Mouse (Mus musculus) liver, embryonic 11.5 days (tissue): ENCODE results near the gene Wnt2. TPM values are rescaled to one million over a fixed set of nuclear protein-coding genes. Genes with fewer than 3 reads are reported as not detected.

Experiments
- ATAC-seq: fragments of 200-750 bp; cut with Nextera tagmentation; replicated peaks from 2 replicates; pipeline ENCODE4 v1.8.0; 2017; ENCODE audit warnings: moderate number of reproducible peaks, mild to moderate bottlenecking, moderate TSS enrichment, moderate library complexity; ENCODE audit not compliant: low FRiP score
- DNase-seq: peaks from one replicate; pipeline ENCODE4 v3.0.0-alpha.2; 2017; ENCODE audit warnings: low spot score
- H3K27ac ChIP-seq: fragments of 300-500 bp; sonication (generic); 2 replicates; pipeline ENCODE4 v1.5.1; 2014; ENCODE audit warnings: mild to moderate bottlenecking, low read depth, low read length, control low read depth
- H3K27me3 ChIP-seq: fragments of 300-500 bp; sonication (generic); replicated peaks from 2 replicates; pipeline ENCODE4 v1.6.1; 2014; ENCODE audit warnings: low read length, mixed read lengths; ENCODE audit not compliant: control insufficient read depth, insufficient read depth
- H3K36me3 ChIP-seq: fragments of 300-500 bp; sonication (generic); 2 replicates; pipeline ENCODE4 v1.6.1; 2014; ENCODE audit warnings: mild to moderate bottlenecking, low read length, moderate library complexity, mixed read lengths; ENCODE audit not compliant: control insufficient read depth, insufficient read depth
- H3K4me1 ChIP-seq: fragments of 300-500 bp; sonication (generic); replicated peaks from 2 replicates; pipeline ENCODE4 v1.6.1; 2014; ENCODE audit warnings: low read length, mixed read lengths; ENCODE audit not compliant: control insufficient read depth, insufficient read depth
- H3K4me2 ChIP-seq: fragments of 300-500 bp; sonication (generic); 2 replicates; pipeline ENCODE4 v1.6.1; 2014; ENCODE audit warnings: mild to moderate bottlenecking, control low read depth, moderate library complexity
- H3K4me3 ChIP-seq: fragments of 300-500 bp; sonication (generic); 2 replicates; pipeline ENCODE4 v1.5.1; 2014; ENCODE audit warnings: low read depth, low read length, control low read depth
- H3K9ac ChIP-seq: fragments of 300-500 bp; sonication (generic); 2 replicates; pipeline ENCODE4 v1.6.1; 2014; ENCODE audit warnings: low read depth, low read length, control low read depth
- H3K9me3 ChIP-seq: fragments of 300-500 bp; sonication (generic); 2 replicates; pipeline ENCODE4 v1.6.1; 2016; ENCODE audit warnings: low read length, inconsistent platforms, mixed read lengths; ENCODE audit not compliant: control insufficient read depth
- WGBS: fragments of 180-500 bp; shearing (Covaris S2); extraction: QIAGEN DNeasy Blood & Tissue Kit; methylation state at CpG from one replicate; pipeline ENCODE4 v1.1.7; 2014; 5-methylcytosine and 5-hydroxymethylcytosine counted together
- polyA plus RNA-seq: library from polyadenylated mRNA; unstranded; fragments of >200 nt; fragmentation: Nextera tagmentation; extraction: Ambion mirVana; gene quantifications from 2 replicates; pipeline ENCODE4 v1.2.1, GENCODE M21; 2014

Gene Wnt2
- polyA plus RNA-seq, result 6.1 and 7.8 TPM in 2 replicates

DNA sequence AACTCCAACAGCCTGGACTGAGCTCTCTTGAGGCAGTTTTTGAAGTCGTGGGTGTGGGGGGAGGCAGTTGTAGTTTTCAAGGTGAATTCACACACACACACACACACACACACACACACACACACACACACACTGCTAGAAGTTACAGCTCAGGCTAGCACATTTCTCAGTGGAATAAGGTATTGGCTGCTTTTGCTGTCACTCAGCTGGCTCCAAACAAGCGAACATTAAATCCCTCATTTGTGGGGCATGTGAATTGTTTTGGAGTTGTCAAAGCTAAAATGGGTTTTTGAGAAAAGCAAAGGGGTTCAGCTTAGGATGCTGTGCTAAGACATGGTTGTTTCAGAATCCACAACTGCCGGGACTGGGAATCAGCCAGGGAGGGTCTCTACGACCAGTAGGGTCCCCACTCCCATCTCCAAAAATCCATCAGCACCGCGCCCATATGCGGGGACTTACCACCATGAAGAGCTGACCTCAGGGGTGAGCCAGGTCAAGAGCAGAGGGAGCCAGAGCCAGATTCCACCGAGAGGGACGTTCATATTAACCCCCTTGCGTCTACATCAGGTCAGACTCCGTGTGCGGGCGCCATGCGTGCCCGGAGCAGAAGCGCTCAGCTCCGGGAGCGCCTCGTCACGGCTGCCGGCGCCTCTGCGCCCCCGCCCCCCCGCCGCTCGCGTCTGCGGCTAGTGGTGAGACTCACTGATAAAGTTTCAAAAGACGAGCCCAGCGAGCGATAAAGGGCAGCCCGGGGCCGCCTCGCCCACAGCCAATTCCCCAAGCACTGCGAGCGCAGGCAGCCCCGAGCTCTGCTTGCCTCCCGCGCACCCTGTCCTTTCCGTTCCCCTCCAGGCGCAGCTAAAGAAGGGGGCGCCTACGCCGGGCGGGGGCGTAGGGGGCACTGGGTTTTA, at the start of gene Wnt2:
Wnt2 (minus strand) TSS at position 840 of the 911 bp plus-strand sequence.
- Histone ChIP-seq H3K4me3 (peak within 1 kb of the TSS; percentile 42), H3K9me3 (no peaks in the 10 kb centered on the region), H3K27ac (no peak within 1 kb of the TSS), H3K9ac (no peak within 1 kb of the TSS), H3K27me3 (peaks cover 51% of the 10 kb centered on the region), H3K4me2 (peak within 1 kb of the TSS; percentile 57), H3K36me3 (no peaks in the 10 kb centered on the region), H3K4me1 (no peaks in the 10 kb centered on the region; the same call in 1 of the 2 replicates)
- peak; percentile 87 for ATAC-seq
- WGBS, result under 1% methylated on average over 47 of the region's 47 CpGs
- DNase-seq, result peak; percentile 55

DNA sequence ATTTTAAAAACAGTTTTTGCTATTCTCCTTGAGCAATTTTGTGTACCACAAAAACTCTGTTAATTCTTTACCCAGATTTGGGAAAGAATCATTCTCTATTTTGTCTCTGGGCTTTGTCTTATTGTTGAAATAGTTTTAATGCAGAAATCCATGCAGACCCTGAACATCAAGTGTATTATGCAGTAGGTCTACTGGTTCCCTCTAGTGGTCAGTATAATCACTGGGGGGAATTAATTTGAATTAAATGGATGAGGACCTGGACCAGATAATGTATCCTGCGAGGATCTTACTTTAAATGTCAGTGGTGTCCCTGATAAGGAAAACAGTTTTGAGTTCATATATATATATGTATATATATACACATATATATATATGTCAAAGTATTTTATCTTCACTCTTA, 48.2 kb upstream of the Wnt2 start:
- Histone ChIP-seq H3K4me3 (no peak overlapping the region), H3K4me1 (no peaks in the 10 kb centered on the region), H3K27ac (no peak overlapping the region), H3K9ac (no peak overlapping the region), H3K4me2 (no peak overlapping the region), H3K36me3 (no peaks in the 10 kb centered on the region), H3K9me3 (no peaks in the 10 kb centered on the region), H3K27me3 (no peaks in the 10 kb centered on the region)
- WGBS, result 20% methylated on average over 1 of the region's 1 CpGs
- ATAC-seq (no peak), DNase-seq (no peak)

- no peaks in the 10 kb centered on the region for H3K4me1 ChIP-seq
- H3K36me3 ChIP-seq, result no peaks in the 10 kb centered on the region
- H3K9me3 ChIP-seq, result no peaks in the 10 kb centered on the region
- 63% methylated on average over 7 of the region's 7 CpGs for WGBS
- H3K9ac ChIP-seq, result no peak overlapping the region
- H3K4me2 ChIP-seq, result no peak overlapping the region
- H3K4me3 ChIP-seq, result no peak overlapping the region
- DNase-seq (no peak), ATAC-seq (no peak; the same call in 1 of the 2 replicates)
- no peaks in the 10 kb centered on the region for H3K27me3 ChIP-seq
- no peak overlapping the region for H3K27ac ChIP-seq
Measured at GRCm38 (mm10) chr6:18076986-18077385, 46.6 kb upstream of the Wnt2 start.

DNA sequence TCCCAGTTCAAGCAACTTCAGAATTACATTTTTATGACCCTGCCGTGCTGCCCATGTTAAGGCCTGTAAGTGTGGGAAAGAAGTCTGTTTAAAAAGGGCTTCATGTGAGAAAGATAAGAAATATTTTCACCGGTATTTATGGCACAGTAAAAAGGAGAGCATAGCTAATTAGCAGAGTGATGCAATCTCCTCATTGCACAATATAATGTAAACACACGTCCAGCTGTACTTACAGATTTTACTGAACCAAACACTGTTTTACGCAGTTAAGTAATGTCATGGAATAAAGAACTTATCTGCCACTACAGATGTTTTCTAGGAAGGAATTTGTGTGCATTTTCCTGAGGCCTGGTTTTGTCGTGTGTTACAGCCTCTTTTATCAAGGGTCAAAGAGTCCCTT, 46.2 kb upstream of the Wnt2 start:
- DNase-seq (no peak), ATAC-seq (no peak; the same call in 1 of the 2 replicates)
- no peaks in the 10 kb centered on the region for H3K36me3 ChIP-seq
- no peak overlapping the region for H3K9ac ChIP-seq
- H3K27me3 ChIP-seq, result no peaks in the 10 kb centered on the region
- no peaks in the 10 kb centered on the region for H3K9me3 ChIP-seq
- H3K4me3 ChIP-seq, result no peak overlapping the region
- no peak overlapping the region for H3K4me2 ChIP-seq
- no peak overlapping the region for H3K27ac ChIP-seq
- no peaks in the 10 kb centered on the region for H3K4me1 ChIP-seq
- 29% methylated on average over 5 of the region's 5 CpGs for WGBS

- ATAC-seq, result no peak
- H3K9ac ChIP-seq, result no peak overlapping the region
- no peak overlapping the region for H3K27ac ChIP-seq
- no peaks in the 10 kb centered on the region for H3K27me3 ChIP-seq
- no peaks in the 10 kb centered on the region for H3K36me3 ChIP-seq
- 74% methylated on average over 4 of the region's 4 CpGs for WGBS
- no peak for DNase-seq
- no peak overlapping the region for H3K4me2 ChIP-seq
- H3K4me3 ChIP-seq, result no peak overlapping the region
- H3K4me1 ChIP-seq, result no peaks in the 10 kb centered on the region
- no peaks in the 10 kb centered on the region for H3K9me3 ChIP-seq
Measured at GRCm38 (mm10) chr6:18057899-18058298, 27.5 kb upstream of the Wnt2 start.

DNA sequence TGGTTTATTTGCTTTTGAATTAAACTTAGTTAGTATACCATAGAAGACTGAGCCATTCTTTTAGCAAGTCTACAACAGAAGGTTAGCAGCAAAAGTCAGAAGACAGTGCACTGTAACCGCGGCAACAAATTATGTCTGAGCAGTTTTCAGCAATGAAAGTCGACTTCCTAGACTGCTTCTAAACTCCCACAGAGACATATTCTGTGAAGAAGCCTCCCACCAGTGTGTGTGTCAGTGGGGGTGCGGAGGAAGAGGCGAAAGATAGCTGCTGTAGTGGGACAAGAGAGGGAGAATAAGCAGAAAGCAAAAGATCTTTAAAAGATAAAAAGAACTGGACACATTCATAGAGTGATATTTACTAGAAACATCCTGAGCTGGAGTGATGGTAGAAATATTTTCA, 21.3 kb upstream of the Wnt2 start:
- Histone ChIP-seq H3K27ac (no peak overlapping the region), H3K36me3 (no peaks in the 10 kb centered on the region), H3K27me3 (no peaks in the 10 kb centered on the region), H3K9me3 (no peaks in the 10 kb centered on the region), H3K4me2 (no peak overlapping the region), H3K4me1 (no peaks in the 10 kb centered on the region), H3K4me3 (no peak overlapping the region), H3K9ac (no peak overlapping the region)
- no peak for ATAC-seq
- DNase-seq, result no peak
- WGBS, result 75% methylated on average over 5 of the region's 5 CpGs

DNA sequence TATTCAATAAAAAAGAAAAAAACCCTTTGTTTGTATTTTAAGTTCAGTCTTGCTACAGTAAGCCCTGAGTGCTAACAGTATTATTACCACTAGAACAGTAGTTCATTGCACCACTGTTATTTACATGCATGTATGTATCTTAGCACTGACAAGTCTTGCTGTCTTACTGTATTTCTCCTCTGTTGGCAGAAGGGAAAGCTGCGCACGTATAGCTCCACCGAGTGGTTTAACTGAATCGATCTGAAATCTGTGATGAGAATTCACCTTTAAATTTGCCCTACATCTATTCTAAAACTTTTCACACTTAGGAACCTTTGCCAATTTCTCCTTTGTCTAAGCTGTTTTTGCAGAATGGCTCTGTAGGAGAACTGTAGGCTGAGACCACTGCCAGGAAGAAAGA, 13.9 kb upstream of the Wnt2 start:
- Histone ChIP-seq H3K4me2 (no peak overlapping the region), H3K9ac (no peak overlapping the region), H3K9me3 (no peaks in the 10 kb centered on the region), H3K4me3 (no peak overlapping the region), H3K36me3 (no peaks in the 10 kb centered on the region), H3K27ac (no peak overlapping the region), H3K4me1 (no peaks in the 10 kb centered on the region), H3K27me3 (no peaks in the 10 kb centered on the region)
- DNase-seq (no peak), ATAC-seq (no peak)
- 85% methylated on average over 4 of the region's 4 CpGs for WGBS

DNA sequence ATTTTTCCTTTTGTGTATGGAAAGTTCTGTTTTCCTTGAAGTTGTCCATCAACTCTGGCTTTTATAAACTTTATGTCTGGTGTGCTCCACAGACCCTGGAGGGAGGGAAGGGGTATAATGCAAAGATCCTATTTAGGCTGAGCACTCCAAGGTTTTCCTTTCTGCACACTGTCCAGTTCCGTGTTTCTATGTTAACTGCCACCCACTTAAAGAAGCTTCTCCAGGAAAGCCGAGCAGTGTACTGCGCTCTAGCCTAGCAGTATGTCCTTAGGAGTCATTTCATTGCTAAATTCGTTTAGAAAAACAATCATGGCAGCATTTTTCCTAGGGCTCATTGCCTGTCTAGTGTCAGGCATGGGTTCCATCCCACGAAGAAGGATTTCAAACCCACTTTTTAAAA, 12.8 kb upstream of the Wnt2 start:
- no peak for ATAC-seq
- Histone ChIP-seq H3K4me3 (no peak overlapping the region), H3K9ac (no peak overlapping the region), H3K9me3 (no peaks in the 10 kb centered on the region), H3K27me3 (no peaks in the 10 kb centered on the region), H3K4me2 (no peak overlapping the region), H3K4me1 (no peaks in the 10 kb centered on the region), H3K36me3 (no peaks in the 10 kb centered on the region), H3K27ac (no peak overlapping the region)
- no peak for DNase-seq
- WGBS, result 79% methylated on average over 5 of the region's 5 CpGs

DNA sequence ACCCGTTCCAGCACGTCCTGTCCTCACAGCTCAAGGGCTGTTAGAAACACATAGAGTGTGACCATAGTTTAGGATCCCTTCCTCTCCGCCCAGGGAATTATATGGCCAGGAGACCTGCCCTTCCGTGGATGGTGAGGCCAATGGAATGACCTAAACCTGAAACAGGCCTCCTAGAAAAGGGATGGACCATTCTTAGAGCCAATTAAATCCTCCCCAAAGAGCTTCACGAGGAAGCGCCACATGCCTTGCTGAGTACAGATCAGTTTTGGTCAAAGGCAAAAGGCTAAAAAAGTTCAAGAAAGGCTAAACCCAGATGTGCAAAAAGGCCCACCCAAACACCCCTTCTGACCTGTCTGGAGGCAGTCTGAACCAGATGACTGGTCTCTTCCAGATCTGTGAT, 1.9 kb upstream of the Wnt2 start:
- Histone ChIP-seq H3K9me3 (no peaks in the 10 kb centered on the region), H3K4me3 (no peak overlapping the region), H3K27me3 (peaks cover 46% of the 10 kb centered on the region), H3K27ac (no peak overlapping the region), H3K36me3 (no peaks in the 10 kb centered on the region), H3K9ac (no peak overlapping the region), H3K4me1 (no peaks in the 10 kb centered on the region; the same call in 1 of the 2 replicates), H3K4me2 (peak overlapping the region; percentile 57; the same call in 1 of the 2 replicates)
- ATAC-seq, result no peak
- WGBS, result 31% methylated on average over 6 of the region's 6 CpGs
- DNase-seq, result no peak
